ENCODE assay signal across 8 mouse cellular contexts in the genomic region with DNA sequence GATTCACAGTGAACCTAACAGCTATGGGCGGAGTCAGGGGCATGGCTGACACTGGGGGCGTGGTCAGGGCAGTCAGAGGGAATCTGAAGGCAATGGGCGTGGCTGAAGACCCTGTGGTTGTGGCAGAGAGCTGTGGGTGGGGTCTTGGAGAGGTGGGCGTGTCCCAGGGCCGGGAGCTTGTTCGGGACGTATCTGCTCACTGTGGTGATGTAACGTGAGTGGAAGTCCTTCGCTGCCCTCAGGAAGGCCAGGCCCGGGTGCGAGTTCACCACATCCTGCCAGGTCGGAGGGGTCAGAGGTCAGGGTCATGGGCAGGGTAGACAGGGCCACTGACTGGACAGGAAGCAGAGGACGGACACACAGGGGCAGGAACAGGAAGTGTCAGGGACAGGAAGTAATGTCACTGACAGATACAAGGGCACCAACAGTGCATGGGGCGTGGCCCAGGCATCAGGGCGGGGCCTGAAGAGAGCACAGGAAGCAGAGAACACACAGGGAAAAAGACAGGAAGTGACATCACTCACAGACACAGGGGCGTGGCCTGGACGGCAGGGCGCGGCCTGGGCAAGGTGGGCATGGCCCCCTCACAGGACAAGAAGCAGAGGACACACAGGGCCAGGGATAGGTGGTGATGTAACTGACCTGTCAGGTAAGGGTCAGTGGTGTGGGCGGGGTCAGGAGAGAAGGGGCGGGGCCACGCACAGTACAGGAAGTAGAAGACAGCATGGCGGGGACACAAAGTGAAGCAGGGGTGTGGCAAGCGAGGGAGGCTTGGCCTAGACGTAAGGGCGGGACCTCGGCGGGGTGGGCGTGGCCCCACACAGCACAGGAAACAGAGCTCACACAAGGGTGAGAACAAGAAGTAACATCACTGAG. TPM values are rescaled to one million over a fixed set of nuclear protein-coding genes. Genes with fewer than 3 reads are reported as not detected.
DNase-seq lines count a peak whose midpoint lies in the region; ATAC-seq and TF ChIP-seq lines count a peak whose summit lies in the region.

No protein-coding gene starts in this region.

- DNase-seq in lung, adult 18-20 months: peak; percentile 33 to 39
- no peak for DNase-seq in lung, postnatal 25 days (ENCODE audit: low spot score)
- peak; percentile 41 to 52 for DNase-seq in cerebellum, postnatal 14 days
- DNase-seq in gastrocnemius, postnatal 10 days: peak; percentile 33
- DNase-seq in left cerebral cortex, postnatal 4 days: peak; percentile 43
- peak; percentile 69 for DNase-seq in midbrain, embryonic 11.5 days (ENCODE audit: low spot score, missing footprints)
- peak; percentile 67 for DNase-seq in stomach, postnatal 0 days (ENCODE audit: low spot score)

- no peak overlapping the region for H3K4me2 ChIP-seq in intestine, embryonic 16.5 days (ENCODE audit: low read depth, low read length)
- no peak overlapping the region for H3K4me2 ChIP-seq in midbrain, embryonic 11.5 days
- no peak overlapping the region for H3K4me2 ChIP-seq in stomach, postnatal 0 days (replicated peaks; ENCODE audit: low read depth)

- no peak for TF ChIP-seq CTCF in stomach, postnatal 0 days (IDR thresholded peaks at IDR 0.05; ENCODE audit: low read depth)

- peak; percentile 89 for ATAC-seq in intestine, embryonic 16.5 days
- peak; percentile 81 for ATAC-seq in midbrain, embryonic 11.5 days (ENCODE audit: low FRiP score)
- ATAC-seq in stomach, postnatal 0 days (ENCODE audit: low FRiP score, low TSS enrichment): peak; percentile 85

- peak overlapping the region; percentile 32 for H3K4me3 ChIP-seq in intestine, embryonic 16.5 days (ENCODE audit: low read length)
- no peak overlapping the region for H3K4me3 ChIP-seq in midbrain, embryonic 11.5 days (ENCODE audit: low read depth, low read length)
- no peak overlapping the region for H3K4me3 ChIP-seq in stomach, postnatal 0 days (ENCODE audit: low read depth, low read length)

- H3K9ac ChIP-seq in intestine, embryonic 16.5 days (ENCODE audit: low read depth, low read length): peak overlapping the region; percentile 33; the same call in 1 of the 2 replicates
- no peak overlapping the region for H3K9ac ChIP-seq in midbrain, embryonic 11.5 days (ENCODE audit: low read length)
- no peak overlapping the region for H3K9ac ChIP-seq in stomach, postnatal 0 days (ENCODE audit: low read length)

- TF ChIP-seq EP300 in stomach, postnatal 0 days (optimal IDR thresholded peaks at IDR 0.05): no peak

- intact Hi-C loops in left cerebral cortex, postnatal 4 days (cut with DNase I): loop anchor here (1.0 kb wide), 1 partner anchor 36 kb away; the partner anchor contains the start of gene Ppp2r3d

- no peaks in the 10 kb centered on the region for H3K27me3 ChIP-seq in intestine, embryonic 16.5 days (replicated peaks; ENCODE audit: control insufficient read depth, insufficient read depth, low read length)
- H3K27me3 ChIP-seq in midbrain, embryonic 11.5 days (ENCODE audit: control insufficient read depth, insufficient read depth, low read length): no peaks in the 10 kb centered on the region
- no peaks in the 10 kb centered on the region for H3K27me3 ChIP-seq in stomach, postnatal 0 days (ENCODE audit: control insufficient read depth, insufficient read depth, low read length)

- peak overlapping the region; percentile 48; the same call in 1 of the 2 replicates for H3K27ac ChIP-seq in intestine, embryonic 16.5 days (ENCODE audit: low read length)
- no peak overlapping the region for H3K27ac ChIP-seq in midbrain, embryonic 11.5 days (ENCODE audit: low read depth, low read length)
- 0 out of 2 replicates have a peak overlapping the region, but pooled peaks have one; percentile 18 for H3K27ac ChIP-seq in stomach, postnatal 0 days (replicated peaks)

- WGBS in intestine, embryonic 16.5 days: 90% methylated on average over 29 of the region's 29 CpGs
- WGBS in midbrain, embryonic 11.5 days: 93% methylated on average over 29 of the region's 29 CpGs
- WGBS in stomach, postnatal 0 days: 92% methylated on average over 25 of the region's 29 CpGs

- peaks cover 35% of the 10 kb centered on the region for H3K36me3 ChIP-seq in intestine, embryonic 16.5 days (ENCODE audit: control insufficient read depth, insufficient read depth, low read length)
- H3K36me3 ChIP-seq in midbrain, embryonic 11.5 days (ENCODE audit: control insufficient read depth, insufficient read depth, low read length): peaks cover 34% of the 10 kb centered on the region
- H3K36me3 ChIP-seq in stomach, postnatal 0 days (ENCODE audit: control insufficient read depth, insufficient read depth, low read length): peaks cover 12% of the 10 kb centered on the region

- no peaks in the 10 kb centered on the region for H3K4me1 ChIP-seq in intestine, embryonic 16.5 days (ENCODE audit: control insufficient read depth, insufficient read depth, low read length)
- H3K4me1 ChIP-seq in midbrain, embryonic 11.5 days (ENCODE audit: control insufficient read depth, insufficient read depth, low read length): no peaks in the 10 kb centered on the region
- H3K4me1 ChIP-seq in stomach, postnatal 0 days (replicated peaks; ENCODE audit: control insufficient read depth, insufficient read depth): no peaks in the 10 kb centered on the region

- H3K9me3 ChIP-seq in intestine, embryonic 16.5 days (ENCODE audit: control insufficient read depth, low read length): peaks cover 29% of the 10 kb centered on the region
- peaks cover 15% of the 10 kb centered on the region; the same call in 1 of the 2 replicates for H3K9me3 ChIP-seq in midbrain, embryonic 11.5 days (ENCODE audit: control insufficient read depth, low read length)
- peaks cover 13% of the 10 kb centered on the region for H3K9me3 ChIP-seq in stomach, postnatal 0 days (ENCODE audit: control insufficient read depth, low read length)

RNA-seq across cellular contexts. Expression of gene Ppp2r3d, which starts 36.6 kb away (rescaled TPM):
- 10 to 100 TPM; 90.6 to 95.7 TPM for total RNA-seq in gastrocnemius, postnatal 10 days (2021)
- 138 and 143 TPM in 2 replicates for polyA plus RNA-seq in intestine, embryonic 16.5 days (2015; fragmentation: Nextera tagmentation; extraction: Ambion mirVana)
- 100 to 1,000 TPM; 123 to 127 TPM for total RNA-seq in left cerebral cortex, postnatal 4 days (2021)
- 84.3 and 113 TPM in 2 replicates for polyA plus RNA-seq in midbrain, embryonic 11.5 days (2014; fragmentation: Nextera tagmentation; extraction: Ambion mirVana)
- polyA plus RNA-seq in stomach, postnatal 0 days (2015; fragmentation: Nextera tagmentation; extraction: Ambion mirVana): 78.9 and 88.2 TPM in 2 replicates

RNA-seq across cellular contexts. Expression of gene Gm21836, which starts 53.5 kb away (rescaled TPM):
- total RNA-seq in gastrocnemius, postnatal 10 days (2021): not detected
- not detected in 2 replicates for polyA plus RNA-seq in intestine, embryonic 16.5 days (2015; fragmentation: Nextera tagmentation; extraction: Ambion mirVana)
- total RNA-seq in left cerebral cortex, postnatal 4 days (2021): not detected
- polyA plus RNA-seq in midbrain, embryonic 11.5 days (2014; fragmentation: Nextera tagmentation; extraction: Ambion mirVana): not detected in 2 replicates
- polyA plus RNA-seq in stomach, postnatal 0 days (2015; fragmentation: Nextera tagmentation; extraction: Ambion mirVana): not detected in 2 replicates
